Mouse (Mus musculus): ENCODE measurements around the gene Slc34a1.

Gene Slc34a1

DNA sequence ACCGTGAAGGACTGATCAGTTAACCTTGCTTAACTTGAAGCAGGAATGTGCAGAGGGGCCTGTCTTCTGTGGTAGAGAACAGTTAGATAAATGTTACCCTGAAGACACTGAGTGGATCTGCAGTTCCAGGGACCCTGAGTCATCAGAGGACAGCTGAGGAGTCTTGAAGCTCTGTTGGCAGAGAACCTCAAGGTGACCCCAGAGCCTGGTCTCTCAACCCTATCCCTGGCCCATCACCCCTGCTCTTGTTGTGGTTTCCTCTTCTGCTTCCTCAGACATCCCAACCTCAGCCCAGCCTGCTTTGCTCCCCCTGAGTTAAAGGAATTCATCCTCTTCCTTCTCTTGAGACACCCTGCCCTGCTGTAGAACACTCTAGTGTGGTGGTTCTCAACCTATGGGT lies at the start of gene Slc34a1:
Slc34a1 (plus strand) TSS at position 100 of the 400 bp plus-strand sequence.
- DNase-seq (ENCODE audit: low spot score in 2 of 2) = no peak

DNA sequence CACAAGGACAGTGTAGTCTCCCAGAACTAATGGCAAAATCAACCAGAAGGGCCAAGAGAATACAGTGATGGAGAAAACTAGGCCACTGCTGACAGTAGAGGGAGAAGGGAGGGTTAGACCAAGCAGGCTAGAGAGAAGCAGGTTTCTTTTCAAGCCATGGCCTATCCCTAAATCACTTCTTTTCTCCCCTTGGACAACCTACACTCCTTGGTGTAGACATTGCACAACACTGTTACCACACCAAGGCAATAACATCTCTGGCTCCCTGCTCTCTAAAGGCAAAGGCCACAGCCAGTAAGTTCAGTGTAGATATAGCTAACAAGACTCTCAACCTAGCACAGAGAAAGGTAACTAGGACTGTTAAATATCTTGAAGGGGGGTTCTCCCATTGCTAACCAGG lies 36.8 kb upstream of the Slc34a1 start:
- DNase-seq (ENCODE audit: low spot score in 2 of 2) = no peak

DNA sequence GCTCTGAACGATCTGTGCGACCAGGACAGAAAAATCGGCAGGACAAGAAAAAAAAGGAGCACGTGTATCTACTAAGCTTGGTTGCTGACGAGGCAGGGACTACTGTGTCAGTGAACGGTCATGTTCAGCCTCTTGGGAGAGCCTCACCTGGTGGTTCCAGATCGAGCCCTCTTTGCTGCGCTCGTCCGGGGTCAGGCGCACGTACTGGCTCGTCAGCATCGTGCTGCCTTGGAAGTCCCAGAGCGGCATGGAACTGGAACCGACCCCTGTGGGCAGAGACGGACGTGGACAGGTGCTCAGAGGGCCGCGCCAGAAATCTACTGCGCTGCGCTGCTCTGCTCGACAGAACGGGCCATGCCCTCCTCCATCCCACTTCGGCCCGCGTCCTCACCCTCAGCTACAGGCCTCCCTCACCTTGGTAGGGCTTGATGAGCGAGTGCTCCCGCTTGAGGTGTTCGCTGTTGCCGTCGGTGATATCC lies 36.0 kb upstream of the Slc34a1 start:
- no peak for DNase-seq (ENCODE audit: low spot score in 2 of 2)

DNA sequence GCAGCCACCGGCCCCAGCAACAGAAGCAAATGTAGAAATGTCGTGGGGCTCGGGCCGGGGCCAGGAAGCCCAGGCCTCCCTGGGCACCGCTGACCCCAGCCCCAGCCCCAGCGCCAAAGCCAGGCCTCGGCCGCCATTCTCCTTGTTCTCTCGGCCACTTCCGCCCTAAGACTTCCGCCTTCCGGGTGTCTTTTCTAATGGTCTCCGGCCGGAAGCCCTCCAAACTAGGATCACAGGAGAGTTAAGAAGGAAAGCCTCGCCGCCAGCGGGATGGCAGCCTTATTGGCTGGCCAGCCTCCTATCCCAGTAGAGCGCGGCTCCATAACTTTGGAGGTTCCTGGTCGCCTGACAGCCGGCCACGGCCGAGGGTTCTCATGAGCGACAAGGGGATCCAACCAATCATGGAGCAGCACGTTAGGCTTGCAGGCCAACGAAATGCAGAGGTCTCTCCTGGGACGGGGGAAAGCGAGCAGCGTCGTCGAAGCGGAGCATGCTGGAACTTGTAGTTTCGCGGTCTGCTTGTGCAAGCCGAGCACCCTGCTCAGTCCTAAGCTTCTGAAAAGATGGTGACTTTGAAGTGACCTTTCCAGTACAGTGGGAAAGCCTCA lies 35.4 kb upstream of the Slc34a1 start, which contains the start of gene Lman2:
Lman2 (minus strand) TSS at position 331 of the 608 bp plus-strand sequence.
- peak; percentile 97 to 98 for DNase-seq (ENCODE audit: low spot score in 2 of 2)

DNA sequence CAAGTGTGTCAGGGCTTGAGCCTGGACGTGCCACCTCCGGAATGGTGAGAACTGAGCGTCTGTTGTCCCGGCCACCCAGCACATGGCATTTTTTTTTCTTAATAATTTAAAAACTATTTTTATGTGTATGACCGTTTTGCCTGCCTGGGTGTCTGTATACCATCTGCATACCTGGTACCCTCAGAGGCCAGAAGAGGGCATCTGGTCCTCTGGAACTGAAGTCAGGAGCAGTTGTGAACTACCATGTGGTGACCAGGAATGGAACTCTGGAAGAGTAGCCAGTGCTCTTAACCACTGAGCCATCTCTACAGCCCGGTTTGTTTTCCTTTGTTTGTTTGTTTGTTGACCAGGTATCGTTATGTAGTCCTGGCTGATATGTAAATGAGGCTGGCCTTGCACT lies 29.6 kb upstream of the Slc34a1 start:
- no peak for DNase-seq (ENCODE audit: low spot score in 2 of 2)

DNA sequence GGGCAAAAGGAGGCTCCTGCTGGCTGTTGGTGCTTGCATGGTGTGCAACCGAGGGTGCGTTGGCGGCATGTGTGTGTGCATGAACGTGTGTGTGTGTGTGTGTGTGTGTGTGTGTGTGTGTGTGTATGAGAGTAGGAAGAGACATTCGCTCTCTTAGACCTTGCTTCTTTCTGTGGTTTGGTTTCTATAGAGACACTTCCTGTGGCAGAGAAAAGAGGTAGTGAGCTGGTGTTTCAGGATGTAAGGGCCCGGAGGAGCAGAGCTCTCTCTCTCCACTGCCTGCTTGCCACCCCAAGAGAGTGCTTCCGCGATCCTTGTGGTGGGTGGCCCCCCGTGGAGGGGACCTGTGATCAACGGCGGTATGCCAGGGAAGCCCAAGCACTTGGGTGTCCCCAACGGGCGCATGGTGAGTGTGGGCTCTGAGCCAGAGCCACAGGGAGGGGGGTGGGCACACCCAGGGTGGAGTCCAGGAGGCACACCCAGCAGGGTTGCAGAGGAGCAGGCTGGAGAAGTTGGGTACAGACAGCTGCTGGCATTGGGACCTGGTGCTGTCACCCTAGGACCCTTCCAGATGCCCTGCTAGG lies 28.4 kb upstream of the Slc34a1 start, which contains the start of gene Rgs14:
Rgs14 (plus strand) TSS at position 202 of the 584 bp plus-strand sequence.
- peak; percentile 23 to 56 for DNase-seq (ENCODE audit: low spot score in 2 of 2)

DNA sequence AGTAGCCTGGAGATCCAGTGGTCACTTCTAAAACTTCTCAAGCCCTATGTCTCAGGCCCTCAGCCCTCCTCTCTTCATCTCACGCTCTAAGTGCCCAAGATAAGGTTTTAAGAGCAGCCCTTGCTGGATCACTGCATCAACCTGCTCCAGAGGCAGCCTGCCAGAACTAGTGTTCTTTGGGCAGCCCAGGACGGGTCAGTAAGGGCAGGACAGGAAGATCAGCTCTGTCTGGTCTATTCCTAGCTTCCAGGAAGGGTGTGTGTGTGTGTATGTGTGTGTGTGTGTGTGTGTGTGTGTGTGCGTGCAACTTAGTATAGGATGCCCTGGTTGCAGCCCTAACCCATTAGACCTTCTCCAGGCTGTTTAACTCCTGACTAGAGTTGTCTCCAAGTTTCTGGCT lies 27.8 kb upstream of the Slc34a1 start:
- no peak for DNase-seq (ENCODE audit: low spot score in 2 of 2)

DNA sequence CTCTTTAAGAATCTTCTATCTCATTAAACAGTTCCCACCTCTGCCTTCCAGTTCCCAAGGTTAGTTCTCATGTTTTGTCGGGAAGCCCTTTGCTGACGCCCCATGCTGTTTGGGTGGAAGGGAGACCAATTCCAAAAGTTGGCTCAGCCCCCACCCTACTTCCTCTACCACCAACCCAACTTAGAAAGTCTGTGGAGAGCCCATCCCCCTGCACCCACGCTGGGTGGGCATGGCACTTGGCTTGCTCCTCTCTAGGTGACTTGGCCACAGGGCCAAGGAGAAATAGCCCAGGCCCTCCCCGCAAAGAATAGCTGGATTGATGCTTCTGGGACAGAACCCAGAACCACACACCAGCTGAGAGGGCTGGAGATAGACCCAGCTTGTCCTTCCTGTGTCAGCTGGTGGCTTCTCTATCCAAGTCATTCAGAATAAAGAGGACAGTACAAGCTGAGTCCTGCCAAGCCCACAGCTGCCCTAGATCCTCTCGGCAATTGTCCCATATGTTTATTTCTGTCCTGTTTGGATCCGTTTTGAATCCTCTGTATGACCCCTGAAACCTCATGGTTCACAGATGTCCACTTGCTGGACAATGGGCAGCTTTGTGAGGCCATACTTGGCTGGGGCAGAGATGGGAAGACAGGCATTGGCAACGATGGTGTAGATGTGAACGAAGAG lies 26.8 kb upstream of the Slc34a1 start:
- DNase-seq (ENCODE audit: low spot score in 2 of 2) = no peak

DNA sequence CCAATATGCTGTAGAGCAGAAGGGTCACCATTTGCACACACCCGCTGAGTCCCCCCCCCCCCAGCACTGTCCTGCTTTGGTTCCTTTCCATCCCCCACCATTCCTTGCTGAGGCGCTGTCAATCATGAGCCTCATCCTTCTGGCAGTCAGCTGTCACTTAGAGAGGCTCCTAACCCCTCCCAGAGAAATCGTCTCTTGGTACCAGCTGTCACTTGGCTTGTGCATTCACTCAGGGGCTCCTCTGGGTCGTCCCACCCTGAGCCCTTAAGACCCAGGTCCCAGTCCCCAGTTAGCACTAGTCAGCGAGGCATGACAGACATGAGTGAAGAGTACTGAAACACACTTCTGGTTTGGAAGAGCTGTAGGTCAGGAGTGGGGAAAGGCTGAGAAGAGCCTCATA lies 26.2 kb upstream of the Slc34a1 start:
- no peak for DNase-seq (ENCODE audit: low spot score in 2 of 2)

DNA sequence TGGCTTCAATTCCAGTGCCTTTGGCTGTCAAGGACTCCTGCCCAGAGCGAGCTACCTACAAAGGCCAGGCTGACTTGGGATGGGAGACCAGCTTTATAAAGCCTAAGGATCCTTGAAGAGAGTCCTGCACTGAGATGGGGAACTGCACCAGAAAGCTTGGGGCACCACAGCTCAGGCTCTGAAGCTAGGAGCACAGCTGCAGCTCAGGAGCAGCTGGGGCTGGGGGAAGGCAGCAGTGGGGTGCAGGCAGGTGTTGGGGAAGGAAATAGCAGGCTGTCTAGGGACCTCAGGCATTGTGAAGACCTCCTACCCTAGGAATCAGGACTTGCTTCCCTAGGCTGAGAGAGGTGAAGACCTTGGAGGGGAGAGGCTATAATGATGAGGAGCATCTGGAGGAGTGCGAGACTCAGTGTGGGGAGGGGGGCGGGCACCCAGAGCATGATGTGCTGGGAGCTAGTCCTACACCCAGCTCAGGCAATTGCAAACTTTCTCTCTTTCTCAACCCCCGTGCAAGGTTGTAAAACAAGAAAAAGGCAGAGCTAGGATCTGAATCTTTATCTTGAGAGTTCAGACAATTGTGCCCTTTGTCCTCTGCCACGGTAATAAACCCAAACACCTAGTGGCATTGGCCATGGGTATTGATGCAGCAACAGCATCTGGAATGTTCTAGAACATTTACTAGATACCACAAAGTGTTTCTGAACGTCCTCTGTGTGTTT lies 23.6 kb upstream of the Slc34a1 start:
- no peak for DNase-seq (ENCODE audit: low spot score in 2 of 2)

DNA sequence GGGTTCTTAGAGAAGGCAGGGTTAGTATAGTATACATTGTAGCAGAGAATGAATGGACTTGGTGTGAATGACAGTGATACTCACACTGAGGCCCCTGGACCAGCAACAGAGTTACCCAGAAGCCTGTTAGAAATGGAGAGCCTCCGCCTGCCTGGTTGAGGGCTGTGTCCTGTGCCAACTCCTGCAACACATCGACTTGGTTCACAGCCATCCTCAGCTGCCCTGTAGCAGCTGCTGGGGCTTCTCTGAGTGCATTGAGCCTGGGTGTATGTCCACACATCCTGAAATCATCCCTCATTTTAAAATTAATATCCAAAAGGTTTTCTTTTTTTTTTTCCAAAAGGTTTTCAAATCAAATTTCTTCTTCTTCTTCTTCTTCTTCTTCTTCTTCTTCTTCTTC lies 22.1 kb upstream of the Slc34a1 start:
- no peak for DNase-seq (ENCODE audit: low spot score in 2 of 2)

DNA sequence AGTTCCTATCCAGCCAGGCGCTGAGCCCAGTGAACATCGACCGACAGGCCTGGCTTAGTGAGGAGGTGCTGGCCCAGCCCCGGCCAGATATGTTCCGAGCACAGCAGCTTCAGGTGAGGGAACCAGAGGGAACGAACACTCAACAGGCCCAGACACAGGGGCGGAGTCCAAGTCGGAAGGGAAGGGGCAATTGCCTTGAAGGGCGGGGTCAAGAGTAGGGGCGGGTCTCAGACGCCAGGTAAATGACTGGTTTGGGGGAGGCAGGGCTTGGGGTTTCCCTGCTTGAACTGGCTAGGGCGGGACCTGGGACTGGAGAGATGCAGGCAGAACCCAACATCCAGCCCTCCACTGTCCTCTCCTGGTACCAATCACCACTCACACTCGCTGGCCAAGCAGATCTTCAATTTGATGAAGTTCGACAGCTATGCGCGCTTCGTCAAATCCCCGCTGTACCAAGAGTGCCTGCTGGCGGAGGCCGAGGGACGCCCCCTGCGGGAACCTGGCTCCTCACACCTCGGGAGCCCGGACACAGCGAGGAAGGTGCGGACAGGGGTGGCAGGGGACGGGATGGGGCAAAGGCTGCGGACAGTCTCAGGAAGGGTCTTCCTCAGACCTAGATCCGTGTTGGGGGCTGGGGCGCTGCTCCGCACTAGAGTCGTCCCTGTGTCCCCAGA lies 18.9 kb upstream of the Slc34a1 start:
- no peak for DNase-seq (ENCODE audit: low spot score in 2 of 2)

DNA sequence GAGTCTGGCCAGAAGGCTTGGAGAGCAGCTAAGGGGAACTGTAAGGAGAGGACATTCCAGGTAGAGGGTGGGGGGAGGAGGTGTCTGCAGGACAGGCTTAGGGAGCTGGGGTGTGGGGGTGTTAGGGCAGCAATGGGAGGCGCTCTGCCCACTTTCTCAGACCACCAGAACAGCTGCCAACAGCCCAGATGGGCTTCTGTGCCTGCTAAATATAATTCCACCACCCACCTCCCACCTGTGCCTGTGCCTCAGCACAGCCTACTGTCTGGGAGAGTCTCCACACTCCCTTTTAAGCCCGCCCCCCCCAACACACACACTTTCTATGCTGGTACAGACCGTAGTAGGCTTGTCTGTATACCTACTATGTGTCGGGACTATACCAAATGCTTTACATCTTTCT lies 16.2 kb upstream of the Slc34a1 start:
- peak in 1 of 2 experiments; percentile 65 for DNase-seq (ENCODE audit: low spot score in 2 of 2)

DNA sequence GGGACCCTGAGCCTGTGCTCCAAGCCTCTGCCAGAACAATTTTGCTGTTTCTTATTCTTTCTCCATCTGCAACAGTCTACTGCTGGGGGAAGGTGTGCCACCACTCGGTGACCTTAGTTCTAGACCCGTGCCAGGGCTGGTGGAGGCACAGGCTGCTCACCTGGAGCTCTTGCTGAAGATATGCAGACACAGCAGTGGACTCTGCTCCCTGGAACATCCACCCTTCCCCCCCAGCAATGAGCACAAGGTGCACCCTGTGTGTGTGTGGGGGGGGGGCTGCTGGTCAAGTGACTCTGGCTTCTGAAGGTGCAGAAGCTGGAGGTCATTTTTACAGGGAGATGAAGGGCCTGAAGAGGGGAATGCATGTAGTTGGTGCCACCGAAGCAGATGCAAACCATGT lies 7.3 kb upstream of the Slc34a1 start:
- no peak for DNase-seq (ENCODE audit: low spot score in 2 of 2)

DNA sequence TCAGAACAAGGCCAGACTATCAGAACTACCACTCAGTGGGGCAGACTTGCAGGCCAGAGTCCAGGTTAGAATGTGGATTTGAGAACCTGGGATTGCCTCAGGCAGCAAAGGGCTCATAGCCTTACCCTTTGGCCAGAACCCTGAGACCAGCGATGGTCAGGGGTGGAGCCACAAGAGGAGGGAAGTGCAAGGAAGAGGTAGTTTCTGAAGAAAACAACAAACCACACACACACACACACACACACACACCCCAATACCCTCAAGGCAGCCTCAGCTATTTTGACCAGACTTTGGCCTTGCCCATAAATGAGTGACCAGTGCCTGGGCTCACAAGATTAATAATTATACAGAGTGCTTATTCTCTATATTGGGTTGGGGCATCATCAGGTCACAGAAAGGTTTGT lies 6.4 kb upstream of the Slc34a1 start:
- no peak for DNase-seq (ENCODE audit: low spot score in 2 of 2)

DNA sequence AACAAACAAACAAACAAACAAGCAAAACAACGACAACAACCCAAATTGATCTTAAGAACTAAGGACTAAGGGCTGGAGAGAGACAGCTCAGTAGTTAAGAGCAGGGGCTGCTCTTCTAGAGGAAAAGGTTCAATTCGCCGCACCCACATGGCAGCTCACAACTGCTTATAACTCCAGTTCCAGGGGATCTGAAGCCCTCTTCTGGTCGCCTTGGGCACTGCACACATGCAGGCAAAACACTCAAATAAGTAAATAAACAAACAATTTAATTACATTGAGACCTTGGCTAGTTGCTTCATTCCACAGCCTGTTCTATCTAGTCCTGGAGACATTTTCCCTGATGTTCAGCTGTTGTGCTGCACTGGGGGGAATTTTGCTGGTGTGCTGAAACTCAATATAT lies 5.1 kb upstream of the Slc34a1 start:
- DNase-seq (ENCODE audit: low spot score in 2 of 2) = no peak

DNA sequence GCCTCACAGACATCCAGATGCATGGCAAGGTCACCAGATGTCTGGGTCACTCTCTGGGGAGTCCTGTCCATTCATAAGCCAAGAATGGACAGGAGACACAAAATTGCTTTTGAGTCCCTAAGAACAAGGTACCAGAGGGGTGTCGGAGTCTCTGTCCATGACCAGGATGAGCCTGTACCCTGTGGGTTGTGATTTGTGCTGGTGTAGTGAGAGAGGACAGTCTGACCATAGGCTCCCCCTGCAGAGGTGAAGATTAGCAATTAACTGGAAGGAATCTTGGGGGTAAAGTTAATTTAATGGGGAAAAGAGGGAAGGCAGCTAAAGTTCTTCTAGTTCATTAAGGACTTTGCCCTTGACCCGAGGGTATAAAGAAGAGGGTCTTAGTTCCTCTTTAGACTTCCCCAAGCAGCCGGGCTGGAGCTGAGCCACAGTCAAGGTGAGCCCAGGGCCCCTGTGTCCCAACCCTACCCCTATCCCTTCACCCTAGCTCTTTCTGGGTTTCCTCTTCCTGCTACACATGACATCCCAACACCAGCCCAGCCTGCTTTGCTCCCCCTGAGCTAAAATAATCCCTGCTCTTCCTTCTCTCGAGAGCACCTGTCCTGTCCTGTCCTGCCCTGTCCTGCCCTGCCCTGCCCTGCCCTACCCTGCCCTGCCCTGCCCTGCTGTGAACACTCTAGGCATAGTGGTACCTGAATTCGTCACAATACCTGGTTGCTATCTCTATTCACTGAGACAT lies 1.5 kb downstream of the Slc34a1 start:
- no peak for DNase-seq (ENCODE audit: low spot score in 2 of 2)

DNA sequence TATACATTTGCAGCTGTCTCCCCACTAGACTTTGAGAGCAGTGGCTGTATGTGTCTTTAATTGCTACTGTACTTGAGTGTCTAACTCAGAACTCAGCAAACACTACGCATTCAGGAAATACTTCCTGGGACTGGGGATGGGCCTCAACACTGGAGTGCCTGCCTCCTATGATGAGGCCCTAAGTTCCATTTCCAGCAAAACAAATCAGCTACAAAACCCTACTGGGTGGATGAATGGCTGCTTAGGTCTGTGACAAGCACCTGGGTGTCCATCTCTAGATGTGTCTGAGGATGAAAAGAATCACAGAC lies 2.0 kb downstream of the Slc34a1 start:
- DNase-seq (ENCODE audit: low spot score in 2 of 2) = no peak

DNA sequence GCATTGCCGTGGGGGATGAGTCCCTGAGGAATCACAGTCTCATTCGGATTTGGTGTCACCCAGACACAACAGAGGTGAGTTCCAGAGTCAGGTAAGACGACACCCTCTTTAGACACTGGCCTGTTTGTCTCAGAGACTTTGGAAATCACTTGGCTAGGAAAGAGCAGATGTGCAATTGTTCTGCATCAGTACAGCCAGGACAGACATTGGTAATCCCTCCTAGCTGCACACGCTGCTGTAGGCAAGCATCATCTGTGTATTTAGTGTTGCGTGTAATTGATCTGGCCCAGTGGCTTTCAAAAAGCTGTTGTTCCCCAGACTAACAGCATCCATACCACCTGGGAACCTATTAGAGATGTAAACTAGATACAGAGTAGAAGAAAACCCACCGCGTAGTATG lies 5.3 kb downstream of the Slc34a1 start:
- DNase-seq (ENCODE audit: low spot score in 2 of 2) = no peak

DNA sequence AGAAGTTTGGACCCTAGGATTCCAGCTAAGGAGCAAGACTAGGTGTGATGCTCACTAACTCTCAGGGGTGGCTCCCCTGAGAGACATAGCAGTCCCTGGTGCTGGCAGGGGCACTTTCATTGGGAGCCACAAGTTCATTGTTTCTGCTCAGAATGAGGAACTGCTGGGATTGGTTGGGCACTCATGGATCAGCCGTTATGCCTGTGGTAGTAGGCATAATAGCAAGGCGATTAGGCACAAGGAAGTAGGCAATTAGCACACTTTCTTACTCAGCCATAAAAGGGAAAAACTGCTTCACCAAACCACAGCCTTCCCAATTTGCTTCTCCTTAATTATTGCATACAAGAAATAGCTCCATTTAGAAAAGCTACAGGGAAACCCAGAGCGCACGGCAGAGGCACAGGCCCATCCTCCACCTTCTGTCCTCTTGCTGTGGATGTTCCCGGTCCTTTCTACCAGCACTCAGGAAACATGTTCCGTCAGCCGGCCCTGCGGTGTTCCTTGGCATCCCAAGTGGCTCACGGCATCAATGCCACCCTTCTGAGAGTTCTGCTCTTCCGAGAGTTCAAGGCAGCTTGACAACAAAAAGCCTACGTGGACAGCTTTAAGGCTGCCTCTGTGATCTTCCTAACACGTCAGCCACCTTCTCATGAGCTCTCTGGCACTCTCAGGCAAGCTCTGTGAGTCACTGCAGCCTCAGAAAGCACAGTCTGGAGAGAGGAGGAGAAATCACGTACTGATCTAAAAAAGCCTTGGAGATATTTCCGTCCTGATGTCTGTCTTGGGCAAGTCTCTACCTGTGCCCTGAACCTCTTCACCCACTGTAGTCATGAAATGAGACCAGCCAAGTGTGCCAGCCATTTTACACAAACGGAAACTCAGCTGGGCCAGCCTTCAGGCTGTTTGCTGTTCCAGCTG lies 6.2 kb downstream of the Slc34a1 start:
- DNase-seq (ENCODE audit: low spot score in 2 of 2) = no peak
